Mouse (Mus musculus) embryonic stem cell, embryonic (primary cell): ENCODE results near the gene Inpp4b.

Source experiments
- CTCF ChIA-PET, 4 experiments: fragments of 300-600 bp in 2 of 4; fragments of 350-600 bp in 2 of 4; sonication (Branson Sonifier 250); formaldehyde crosslinking; loops; one replicate each; lab custom pipeline; 2022; ENCODE audit warnings: inconsistent platforms in 2 of 4; lab: Charles Lee
- POLR2A ChIA-PET, 4 experiments: fragments of 300-600 bp in 2 of 4; fragments of 350-600 bp in 2 of 4; sonication (Branson Sonifier 250); formaldehyde crosslinking; loops; one replicate each; lab custom pipeline; 2022; ENCODE audit warnings: antibody characterized with exemption in 4 of 4, inconsistent platforms in 1 of 4; lab: Charles Lee

The Inpp4b gene

DNA sequence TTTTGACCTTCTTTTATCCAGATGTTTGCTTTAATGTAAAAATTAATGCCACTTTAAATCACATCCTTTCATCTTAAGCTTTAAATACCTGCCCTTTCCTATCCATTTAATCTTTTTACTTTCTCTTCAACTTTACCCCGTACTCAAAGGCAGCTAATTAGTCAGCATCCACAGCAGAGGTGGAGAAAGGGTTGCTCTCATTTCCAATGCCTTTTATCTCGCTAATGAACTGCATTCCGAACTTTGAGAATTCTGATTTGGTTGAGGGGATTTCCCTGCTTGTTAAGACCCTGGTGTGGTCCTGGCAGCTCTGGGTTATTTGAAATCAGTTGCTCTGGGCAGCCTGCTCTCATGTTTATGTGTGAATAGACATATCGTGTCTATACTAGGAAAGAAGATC is 185.3 kb downstream of the Inpp4b start:
- POLR2A ChIA-PET: no interaction called here
- CTCF ChIA-PET: interaction anchor here in 1 of 4 experiments (0.9 kb wide), 1 partner anchor 279 kb away, joined by 3 read pairs; no protein-coding TSS in a partner anchor

DNA sequence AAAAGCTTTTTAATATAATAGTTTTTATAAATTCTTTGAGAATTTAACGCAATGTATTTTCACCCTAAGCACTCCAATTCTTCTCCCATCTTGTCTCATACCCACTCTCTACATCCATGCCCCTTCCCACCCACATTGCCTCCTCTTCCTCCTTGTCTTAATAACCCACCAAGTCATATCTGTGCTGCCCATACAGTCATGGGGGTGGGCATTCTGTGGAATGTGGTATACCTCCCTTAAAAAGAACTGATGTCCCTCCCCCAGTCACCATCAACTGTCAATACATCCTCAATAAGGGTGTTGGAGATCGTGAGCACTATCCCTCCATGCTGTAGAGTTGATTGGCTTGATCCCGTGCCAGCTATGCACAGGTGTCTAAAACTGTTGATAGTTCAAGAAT is 196.0 kb downstream of the Inpp4b start:
- CTCF ChIA-PET: no interaction called here
- POLR2A ChIA-PET: interaction anchor here in 2 of 4 experiments (0.6 to 1.4 kb wide), 2 partner anchors 55 to 626 kb away, joined by 3 read pairs; no protein-coding TSS in a partner anchor

DNA sequence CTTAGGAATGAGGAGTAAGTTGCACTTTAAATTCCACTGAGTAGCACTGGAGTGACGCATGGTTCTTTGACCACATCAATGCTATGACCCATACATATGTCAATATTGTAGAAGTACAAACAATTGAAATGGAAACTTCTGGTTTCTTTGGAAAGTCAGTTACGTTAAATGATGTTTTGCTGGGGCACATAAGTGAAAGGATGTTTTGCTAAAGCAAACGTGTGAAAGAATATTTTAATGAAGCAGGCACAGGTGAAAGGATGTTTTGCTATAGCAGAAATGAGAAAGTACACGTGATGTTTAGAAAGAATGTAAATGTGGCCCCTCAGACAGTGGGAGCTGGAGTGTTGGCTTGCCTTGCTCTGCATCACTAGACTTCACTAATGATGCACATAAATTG is 216.2 kb downstream of the Inpp4b start:
- ChIA-PET POLR2A (no interaction called here), CTCF (no interaction called here)

DNA sequence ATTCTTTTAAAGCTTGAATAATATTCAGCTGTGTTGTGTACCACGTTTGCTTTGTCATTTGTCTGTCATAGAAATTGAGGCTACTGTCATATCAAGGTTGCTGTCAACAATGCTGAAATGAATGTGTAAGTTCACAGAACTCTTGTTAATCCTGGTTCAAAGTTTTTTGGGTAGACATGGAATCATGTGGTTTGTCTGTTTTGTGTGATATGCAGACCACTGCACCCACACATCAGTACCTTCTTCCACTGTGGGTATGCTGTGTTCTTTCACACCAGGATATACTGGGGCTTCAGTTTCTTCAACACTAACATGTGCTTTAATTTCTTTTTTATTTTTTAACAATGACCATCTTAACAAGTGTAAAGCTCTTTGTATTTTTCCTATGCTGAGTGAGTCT is 220.0 kb downstream of the Inpp4b start:
- CTCF ChIA-PET: no interaction called here

DNA sequence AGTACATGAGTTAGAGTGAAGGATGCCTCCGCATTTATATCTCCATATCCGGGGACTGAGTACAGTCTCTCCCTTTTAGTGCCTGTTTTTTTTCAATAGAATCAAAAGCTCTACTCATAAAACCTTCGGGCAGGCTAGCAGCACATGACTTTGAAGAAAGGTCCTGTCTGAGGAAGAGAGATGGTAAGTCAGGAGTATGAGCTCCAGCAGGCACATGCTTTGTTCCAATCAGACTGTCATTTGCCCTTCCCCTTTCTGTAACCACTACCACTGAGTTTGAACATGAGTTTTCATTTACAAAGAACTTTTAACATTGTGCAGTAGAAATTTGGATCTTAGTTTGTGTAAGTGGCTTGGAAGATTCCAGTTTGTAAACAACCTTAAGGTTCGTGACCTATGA is 223.1 kb downstream of the Inpp4b start:
- ChIA-PET CTCF (interaction anchor here in 1 of 4 experiments (0.6 kb wide), 1 partner anchor 433 kb away, joined by 3 read pairs; no protein-coding TSS in a partner anchor), POLR2A (no interaction called here)

More for the DNA sequence above, 220.0 kb downstream of the Inpp4b start:
- POLR2A ChIA-PET: no interaction called here

DNA sequence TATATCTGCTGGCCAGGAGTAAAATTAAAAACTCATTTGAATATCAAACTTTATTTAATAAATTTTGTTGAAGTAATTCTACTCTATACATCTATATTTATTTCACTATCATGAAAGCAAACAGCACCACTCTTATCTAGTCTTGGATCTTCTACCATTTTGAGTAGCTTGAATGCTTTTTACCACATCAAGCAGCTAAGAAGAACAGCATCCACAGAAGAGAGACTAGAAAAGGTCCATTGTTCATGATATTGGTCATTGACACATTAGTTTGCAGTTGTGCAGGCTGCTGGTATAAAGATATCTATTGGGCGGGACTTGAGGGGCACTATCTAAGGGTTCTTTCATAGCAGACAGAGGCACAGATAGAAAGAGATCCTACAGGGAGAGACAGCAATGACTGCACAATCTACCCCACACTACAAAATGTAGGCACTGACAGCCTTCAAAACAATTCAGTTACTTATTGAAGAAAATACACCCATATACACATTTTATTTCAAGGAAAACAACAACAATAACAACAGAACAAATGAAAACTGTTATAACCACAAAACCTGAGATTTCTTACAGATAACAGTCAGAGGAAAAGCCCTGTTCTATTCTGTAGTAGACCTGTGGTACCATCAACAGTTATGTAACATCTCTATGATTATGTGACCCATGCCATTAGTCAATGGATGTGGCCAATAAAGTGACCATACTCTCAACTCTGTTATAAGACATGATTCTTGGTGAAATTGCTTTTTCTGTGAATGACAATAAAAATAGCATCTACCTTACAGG is 230.2 kb downstream of the Inpp4b start:
- CTCF ChIA-PET: no interaction called here
- POLR2A ChIA-PET: no interaction called here

DNA sequence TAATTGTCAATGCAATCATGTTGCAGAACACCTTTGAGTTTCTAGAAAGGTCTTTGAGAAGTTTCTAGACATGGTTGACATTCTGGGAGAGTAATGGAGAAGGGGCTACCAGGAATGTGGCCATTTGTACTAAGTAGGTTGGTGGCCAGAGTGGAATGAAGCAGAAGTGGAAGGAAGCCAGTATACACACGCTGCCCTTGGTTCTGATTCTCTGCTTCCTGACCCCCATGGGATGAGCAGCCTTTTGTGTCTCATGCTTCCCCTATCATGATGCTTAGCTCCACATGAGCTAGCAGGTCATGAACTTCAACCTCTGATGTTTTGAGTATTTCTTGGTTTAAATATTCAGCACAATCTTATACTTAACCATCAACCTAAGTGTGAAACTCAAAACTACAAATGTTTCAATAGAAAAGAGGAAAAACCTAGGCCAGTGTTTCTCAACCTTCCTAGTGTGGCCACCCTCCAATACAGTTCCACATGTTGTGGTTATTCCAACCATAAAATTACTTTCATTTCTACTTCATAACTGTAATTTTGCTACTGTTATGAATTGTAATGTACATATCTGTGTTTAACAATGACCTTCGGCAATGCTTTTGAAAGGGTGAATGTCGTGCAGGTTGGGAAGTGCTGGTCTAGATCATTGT is 233.0 kb downstream of the Inpp4b start:
- POLR2A ChIA-PET: no interaction called here
- CTCF ChIA-PET: no interaction called here

DNA sequence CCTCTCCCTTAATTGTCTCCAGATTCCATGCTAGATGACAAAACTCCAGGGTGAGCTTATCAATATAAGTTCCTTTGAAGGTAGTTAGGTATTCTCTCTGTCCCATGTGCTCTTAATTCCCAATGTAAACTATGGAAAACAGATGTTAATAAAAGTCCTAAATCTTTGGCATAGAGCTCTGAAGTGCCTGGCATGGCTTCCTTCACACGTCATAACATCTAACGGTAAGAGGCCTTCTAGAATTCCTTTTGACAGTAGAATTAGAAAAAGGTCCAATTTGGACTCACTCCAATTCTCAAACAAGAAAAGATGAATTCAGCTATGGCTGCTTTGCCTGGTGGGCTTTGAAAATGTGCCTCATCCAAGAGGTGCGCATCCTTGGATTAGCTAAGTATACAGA is 236.6 kb downstream of the Inpp4b start:
- ChIA-PET CTCF (no interaction called here), POLR2A (no interaction called here)

DNA sequence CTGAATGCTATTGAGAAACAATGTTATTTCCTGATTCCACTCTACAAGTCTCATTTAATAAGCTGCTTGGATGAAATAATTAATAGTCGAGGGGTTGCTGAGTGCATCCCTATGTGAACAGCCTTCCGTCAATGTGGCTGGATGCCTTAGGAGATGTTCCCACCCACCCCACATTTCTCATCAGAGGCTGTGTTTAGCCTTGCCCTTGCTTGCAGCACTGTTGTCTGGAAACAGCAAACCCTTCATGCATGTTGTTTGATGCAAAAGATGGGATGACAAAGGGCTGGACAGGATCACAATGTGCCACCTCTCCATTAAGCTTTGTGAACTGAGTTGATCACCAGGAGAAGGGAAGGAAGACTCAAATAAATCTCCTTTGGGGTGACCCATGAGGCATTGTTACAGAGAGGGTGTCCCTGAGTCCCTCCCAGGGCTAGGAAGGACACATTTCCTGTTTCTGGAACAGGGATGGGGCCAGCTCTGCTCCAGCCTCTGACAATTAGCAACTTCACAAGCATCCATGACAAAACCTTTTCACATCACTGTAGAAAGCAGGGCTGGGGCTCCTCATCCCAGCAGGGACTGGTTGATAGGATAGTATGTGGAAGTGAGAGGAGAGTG is 239.6 kb downstream of the Inpp4b start:
- CTCF ChIA-PET: no interaction called here
- POLR2A ChIA-PET: interaction anchor here in 2 of 4 experiments (0.5 to 1.1 kb wide), 2 partner anchors 11 to 186 kb away, joined by 3 to 4 read pairs; no protein-coding TSS in a partner anchor

DNA sequence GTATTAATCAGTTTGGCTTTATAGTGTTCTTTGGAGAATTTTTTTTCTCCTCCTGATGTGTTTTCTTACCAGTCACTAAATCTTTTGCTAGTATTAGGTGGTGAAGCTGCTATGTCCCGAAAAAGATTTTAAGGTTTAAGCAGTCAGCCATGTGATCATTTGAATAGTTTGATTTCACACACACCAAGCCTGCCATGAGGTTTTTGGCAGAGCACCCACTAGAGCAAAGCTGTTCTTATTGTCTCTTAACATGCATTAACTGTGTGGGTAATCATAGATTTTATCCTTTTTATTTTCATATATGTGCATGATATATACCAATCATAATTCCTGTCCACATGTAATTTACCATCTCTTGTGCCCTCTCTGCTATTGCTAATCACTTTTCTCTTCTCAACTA is 240.6 kb downstream of the Inpp4b start:
- ChIA-PET POLR2A (no interaction called here), CTCF (interaction anchor here in 1 of 4 experiments (1.2 kb wide), 1 partner anchor 233 kb away, joined by 3 read pairs; no protein-coding TSS in a partner anchor)

DNA sequence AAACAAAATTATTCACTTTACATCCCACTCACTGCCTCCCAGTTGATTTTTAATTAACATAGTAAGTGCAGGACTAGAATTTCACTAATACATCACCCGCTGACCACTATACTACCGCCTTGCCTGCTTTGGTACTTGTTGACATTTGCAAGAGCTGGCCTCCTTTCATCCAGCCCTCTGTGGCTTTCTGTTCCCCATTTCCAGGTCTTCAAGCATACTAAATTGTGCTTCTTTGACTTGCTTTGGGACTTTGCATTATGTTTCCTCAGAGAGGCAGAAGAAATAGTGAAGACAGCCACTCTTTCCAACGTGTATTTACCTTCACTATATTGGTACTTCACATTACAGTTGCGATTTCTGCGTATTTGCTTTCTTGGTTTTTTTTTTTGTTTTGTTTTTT is 244.4 kb downstream of the Inpp4b start:
- CTCF ChIA-PET: no interaction called here
- POLR2A ChIA-PET: no interaction called here

DNA sequence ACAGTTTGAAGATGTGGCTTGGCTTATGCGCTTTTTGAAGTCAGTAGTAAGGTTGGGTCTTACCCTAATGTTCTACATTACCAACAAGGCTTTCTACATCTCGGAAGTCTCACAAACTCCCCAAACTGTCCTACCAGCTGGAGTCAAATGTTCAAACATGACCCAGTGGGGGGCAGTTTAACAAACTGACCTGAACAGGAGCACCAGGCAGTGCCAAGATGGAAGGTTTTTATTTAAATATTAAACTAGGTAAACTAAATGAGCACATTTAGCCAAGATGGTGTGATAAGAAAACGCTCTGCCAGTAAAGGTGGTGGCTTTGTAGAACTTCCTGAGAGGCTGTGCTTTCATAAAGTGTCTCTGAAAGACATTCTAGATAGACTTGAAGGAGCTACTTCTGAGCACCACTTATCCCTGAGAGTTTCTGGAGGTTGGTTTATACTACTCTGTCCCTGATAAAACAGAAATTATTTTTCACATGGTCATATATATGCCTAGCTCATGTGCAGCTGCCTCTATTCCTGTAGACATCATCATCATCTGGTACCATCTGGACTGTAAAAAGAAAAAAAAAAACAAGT is 251.9 kb downstream of the Inpp4b start:
- CTCF ChIA-PET: no interaction called here
- POLR2A ChIA-PET: interaction anchor here in 1 of 4 experiments (0.9 kb wide), 1 partner anchor 57 kb away, joined by 3 read pairs; no protein-coding TSS in a partner anchor

DNA sequence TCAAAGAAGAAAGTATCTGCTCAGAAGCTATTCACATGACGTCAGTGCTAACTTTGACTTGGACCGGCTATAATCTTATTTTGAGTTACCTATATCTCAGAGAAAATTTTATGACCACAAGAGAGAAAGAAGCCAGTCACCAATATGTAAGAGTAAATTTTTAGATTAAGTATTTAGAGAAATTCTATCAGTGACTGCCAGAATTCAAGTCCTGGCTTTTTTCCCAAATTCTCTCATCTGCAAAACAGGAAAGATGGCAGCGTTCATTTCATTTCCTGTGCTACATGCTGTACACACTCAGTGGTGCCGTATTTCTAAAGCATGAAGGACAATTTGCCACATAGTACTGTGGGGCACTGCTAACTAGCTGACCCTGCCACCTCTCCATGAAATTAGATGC is 256.9 kb downstream of the Inpp4b start:
- POLR2A ChIA-PET: no interaction called here

DNA sequence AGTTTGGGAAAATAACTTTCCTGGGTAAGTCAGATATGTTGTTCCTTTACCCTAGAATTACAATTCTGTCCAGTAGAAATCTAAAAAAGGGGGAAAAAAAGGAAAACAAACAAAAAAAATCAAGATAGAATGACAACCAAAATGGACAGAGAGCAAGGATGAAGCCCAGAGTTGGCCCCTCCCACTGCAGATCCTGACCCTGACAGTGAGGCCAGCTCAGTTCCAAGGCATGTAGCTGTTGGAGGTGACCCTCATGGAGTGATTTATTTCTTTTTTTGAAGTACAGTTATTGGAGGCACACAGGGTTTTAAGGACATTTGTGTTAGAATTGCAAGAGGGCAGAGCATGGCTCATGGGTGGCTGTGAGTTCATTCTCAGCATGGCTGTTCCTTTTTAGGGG is 258.8 kb downstream of the Inpp4b start:
- ChIA-PET CTCF (no interaction called here), POLR2A (no interaction called here)

More for the DNA sequence above, 256.9 kb downstream of the Inpp4b start:
- CTCF ChIA-PET: no interaction called here

DNA sequence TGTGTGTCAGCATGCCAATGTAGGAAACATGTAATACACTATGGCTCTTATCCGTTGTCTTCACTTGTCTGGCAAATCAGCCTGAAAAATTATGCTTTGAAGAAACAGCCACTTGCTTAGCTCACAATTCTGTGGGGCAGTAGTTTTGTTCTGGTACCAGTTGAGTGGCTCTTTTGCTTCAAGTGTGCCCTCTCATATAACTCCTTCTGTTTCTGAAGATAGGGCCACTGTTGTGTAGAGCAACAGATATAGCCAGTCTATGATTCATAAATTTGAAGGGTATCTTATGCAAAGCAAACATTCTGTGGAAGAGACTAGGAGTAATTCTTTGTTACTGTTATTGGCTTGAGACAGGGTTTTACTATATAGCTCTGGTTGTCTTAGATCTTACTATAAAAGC is 265.7 kb downstream of the Inpp4b start:
- ChIA-PET POLR2A (no interaction called here), CTCF (no interaction called here)

DNA sequence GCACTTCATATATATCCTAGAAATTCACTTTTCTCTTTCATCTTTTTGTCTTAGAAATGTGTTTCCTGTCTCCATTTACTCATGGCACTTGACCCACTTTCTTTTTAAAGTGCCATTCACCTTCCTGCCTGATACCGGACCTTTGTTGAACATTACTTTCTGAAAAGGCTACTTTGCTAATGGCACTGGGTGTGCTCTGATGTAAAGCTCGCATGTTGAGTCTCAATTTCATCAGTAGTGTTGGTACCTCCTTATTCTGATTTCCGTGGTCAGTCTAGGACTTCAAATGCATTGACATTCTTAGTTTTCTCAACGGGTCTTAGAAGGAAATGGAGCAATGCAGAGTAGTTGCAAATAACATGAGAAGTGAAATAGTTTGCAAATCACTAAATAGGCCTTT is 266.7 kb downstream of the Inpp4b start:
- ChIA-PET POLR2A (no interaction called here), CTCF (no interaction called here)

DNA sequence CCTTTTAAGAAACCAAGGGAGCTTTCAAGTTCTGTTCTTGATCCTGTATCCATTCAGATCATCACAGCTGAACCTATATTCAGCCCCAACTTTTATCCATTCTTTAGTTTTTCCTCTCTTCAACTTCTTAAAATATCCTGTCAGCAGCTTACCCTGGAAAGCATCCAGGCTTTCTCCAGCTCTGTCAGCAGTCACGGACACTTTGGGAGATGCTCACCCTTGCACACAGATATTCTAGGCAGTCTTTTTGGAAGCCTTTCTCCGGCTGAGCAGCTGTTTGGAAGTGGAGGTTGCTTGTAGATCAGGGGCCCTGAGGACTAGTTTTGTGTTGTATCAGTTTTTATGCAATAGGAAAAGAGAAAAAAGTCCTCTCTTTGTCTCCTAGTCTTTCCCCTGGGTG is 270.3 kb downstream of the Inpp4b start:
- POLR2A ChIA-PET: no interaction called here

DNA sequence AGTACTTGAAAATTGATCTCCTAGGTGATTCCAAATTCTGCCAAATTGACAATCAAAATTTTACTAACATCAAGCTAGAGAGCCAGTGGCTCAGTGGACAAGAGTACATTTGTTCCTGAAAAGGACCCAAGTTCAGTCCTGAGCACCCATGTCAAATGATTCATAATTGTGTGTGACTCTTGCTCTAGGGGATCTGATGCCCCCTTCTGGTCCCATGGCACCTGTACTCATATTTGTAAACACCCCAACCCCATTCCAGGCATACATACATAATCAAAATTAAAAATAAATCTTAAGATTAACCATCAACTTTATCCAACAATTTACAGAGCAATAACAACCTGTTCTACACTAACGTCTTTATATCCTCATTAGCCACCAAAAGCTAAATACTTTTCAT is 271.8 kb downstream of the Inpp4b start:
- POLR2A ChIA-PET: no interaction called here
- CTCF ChIA-PET: no interaction called here

More for the DNA sequence above, 270.3 kb downstream of the Inpp4b start:
- CTCF ChIA-PET: no interaction called here

DNA sequence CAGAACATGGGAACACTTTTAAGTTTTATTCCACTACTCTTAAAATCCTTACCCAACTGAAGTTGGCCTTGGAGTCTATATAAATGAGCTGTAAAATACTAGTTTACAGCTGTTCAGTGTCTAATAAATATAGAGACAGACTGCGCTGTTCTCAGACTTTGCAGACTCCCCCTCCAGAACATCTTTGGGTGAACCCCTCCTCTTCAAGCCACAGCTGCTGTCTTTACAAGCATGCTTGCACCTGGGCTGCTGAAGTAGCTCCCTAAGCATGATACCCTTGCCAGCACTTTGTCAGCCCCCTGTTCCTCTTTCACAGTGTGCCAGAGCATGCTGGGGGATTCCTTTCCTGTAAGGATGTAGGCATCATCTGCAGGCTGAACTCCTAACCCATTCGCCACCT is 272.2 kb downstream of the Inpp4b start:
- ChIA-PET CTCF (no interaction called here), POLR2A (no interaction called here)

DNA sequence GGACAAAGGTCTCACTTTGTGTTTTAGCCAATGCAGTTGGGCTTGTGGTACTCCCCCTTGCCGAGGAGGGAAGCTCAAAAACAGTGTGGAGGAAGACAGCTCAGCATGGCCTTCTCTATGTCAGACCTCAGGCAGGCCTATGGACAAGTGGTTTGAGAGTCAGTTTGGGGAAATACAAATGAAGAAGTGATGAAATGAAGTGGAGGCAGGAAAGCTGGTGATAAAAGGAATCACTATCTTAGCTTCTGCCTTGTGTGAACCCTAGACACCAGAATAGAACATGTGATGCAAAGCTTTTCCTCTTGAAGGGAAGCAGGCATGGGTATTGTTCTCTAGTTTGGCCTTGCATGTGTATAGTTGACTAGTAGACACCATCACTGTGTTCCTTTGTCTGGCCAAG is 273.2 kb downstream of the Inpp4b start:
- CTCF ChIA-PET: no interaction called here
- POLR2A ChIA-PET: no interaction called here
